Mouse (Mus musculus): ENCODE results near the gene Rabgap1l.

Rabgap1l gene

DNA sequence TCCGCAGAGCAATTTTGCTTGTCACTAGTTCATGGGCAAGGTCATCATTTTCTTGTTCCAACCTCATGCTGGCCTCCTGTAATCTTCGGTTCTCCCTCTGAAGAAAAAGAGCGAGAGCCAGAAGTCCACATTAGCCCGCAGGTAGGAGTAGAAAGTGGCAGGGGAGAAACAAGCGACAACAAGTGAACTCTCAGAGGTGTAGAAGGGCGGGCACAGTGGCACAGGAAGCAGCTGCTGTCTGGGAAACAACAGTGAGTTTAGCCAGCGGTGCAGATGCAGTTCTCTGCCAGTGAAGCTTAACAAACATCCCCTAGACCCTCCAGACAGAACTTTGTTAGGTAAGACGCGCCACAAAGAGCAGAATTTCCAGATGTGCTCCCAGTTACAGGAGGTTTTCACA is 545.5 kb downstream of the Rabgap1l start:
- in situ Hi-C loops (cut with MboI, MseI) = no loop called here

DNA sequence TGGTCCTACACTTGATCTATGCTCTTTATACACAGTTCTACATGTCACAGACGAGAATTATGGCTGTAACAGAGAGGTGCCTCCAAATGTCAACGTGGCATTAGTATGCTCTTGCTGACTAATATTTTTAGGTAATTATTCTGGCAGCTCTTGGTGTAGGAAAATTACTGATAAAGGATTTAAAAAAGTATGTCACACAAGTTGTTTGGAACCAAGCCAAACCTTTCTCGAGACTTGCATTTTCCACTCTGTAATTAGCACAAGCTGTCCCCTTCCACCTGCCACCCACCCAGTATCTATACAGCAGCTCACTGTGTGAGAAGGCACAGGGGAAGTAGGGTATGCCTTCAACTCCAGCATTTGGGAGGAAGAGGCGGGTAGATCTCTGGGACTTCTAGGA is 546.2 kb downstream of the Rabgap1l start:
- in situ Hi-C loops (cut with MboI, MseI) = no loop called here

GRCm38 (mm10) chr1:160245954-160246353 is 547.1 kb downstream of the Rabgap1l start:
- in situ Hi-C loops (cut with MboI, MseI) = no loop called here

- in situ Hi-C loops (cut with MboI, MseI) = no loop called here
Measured at GRCm38 (mm10) chr1:160244689-160245088, 548.3 kb downstream of the Rabgap1l start.

- in situ Hi-C loops (cut with MboI, MseI) = no loop called here
Measured at GRCm38 (mm10) chr1:160240091-160240490, 552.9 kb downstream of the Rabgap1l start.

GRCm38 (mm10) chr1:160238852-160239443 is 554.1 kb downstream of the Rabgap1l start:
- in situ Hi-C loops (cut with MboI, MseI) = no loop called here

- in situ Hi-C loops (cut with MboI, MseI) = no loop called here
Measured at GRCm38 (mm10) chr1:160237981-160238380, 555.0 kb downstream of the Rabgap1l start.

- in situ Hi-C loops (cut with MboI, MseI) = no loop called here
Measured at GRCm38 (mm10) chr1:160233921-160234320, 559.1 kb downstream of the Rabgap1l start.

GRCm38 (mm10) chr1:160232113-160232512 is 560.9 kb downstream of the Rabgap1l start:
- in situ Hi-C loops (cut with MboI, MseI) = no loop called here

GRCm38 (mm10) chr1:160231013-160231412 is 562.0 kb downstream of the Rabgap1l start:
- in situ Hi-C loops (cut with MboI, MseI) = no loop called here

DNA sequence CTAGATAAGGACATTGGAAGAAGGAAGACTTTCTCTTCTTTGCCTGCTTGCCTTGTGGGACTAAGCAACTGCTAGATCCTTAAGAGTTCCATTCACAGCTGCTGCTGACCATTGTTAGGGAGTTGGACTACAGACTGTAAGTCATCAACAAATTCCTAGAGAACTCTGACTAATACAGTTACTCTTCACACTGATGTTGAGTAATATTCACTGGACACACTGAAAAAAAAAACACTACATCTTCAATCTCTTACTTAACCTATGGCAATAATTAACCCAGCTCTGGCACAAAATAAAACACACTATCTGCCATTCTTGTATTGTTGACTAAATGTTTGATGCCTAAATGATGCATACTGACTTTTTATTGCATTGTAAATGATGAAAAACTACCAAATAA is 565.2 kb downstream of the Rabgap1l start:
- in situ Hi-C loops (cut with MboI, MseI) = no loop called here

- in situ Hi-C loops (cut with MboI, MseI) = no loop called here
Measured at GRCm38 (mm10) chr1:160227196-160227595, 565.8 kb downstream of the Rabgap1l start.

DNA sequence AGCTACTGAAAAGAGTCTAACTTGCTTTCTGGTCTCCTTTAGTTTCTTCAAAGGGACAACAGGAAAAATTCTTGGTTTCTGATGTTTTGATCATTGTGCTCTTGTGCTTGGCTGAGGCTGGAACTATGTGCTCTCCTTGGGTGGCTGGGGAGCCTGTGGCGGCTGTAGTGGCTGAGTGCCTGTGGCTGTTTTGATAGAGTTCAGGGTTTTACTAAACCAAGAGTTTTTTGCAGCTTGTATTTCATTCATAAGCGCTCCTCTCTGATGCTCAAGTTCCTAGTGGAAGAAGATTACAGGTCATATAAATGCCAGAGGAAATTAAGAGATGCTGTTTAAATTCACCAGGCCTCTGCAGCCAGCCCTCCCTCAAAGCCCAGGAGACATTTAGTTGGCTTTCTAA is 568.9 kb downstream of the Rabgap1l start:
- in situ Hi-C loops (cut with MboI, MseI) = no loop called here

DNA sequence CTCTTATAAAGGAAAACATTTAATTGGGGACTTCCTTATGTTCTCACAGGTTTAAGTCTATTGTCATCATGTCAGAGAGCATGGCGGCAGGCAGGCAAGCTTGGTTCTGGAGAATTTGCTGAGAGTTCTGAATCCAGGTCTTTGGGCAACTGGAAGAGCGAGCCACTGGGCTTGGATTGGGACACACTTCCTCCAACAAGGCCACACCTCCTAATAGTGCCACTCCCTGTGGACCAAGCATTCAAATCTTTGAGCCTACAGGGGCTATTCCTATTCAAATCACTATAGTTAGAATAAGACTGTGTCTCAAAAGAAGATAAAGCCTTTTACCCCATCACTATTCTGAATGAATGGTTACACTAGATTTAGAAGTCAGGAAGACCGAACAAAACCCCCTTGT is 575.1 kb downstream of the Rabgap1l start:
- in situ Hi-C loops (cut with MboI, MseI) = no loop called here

DNA sequence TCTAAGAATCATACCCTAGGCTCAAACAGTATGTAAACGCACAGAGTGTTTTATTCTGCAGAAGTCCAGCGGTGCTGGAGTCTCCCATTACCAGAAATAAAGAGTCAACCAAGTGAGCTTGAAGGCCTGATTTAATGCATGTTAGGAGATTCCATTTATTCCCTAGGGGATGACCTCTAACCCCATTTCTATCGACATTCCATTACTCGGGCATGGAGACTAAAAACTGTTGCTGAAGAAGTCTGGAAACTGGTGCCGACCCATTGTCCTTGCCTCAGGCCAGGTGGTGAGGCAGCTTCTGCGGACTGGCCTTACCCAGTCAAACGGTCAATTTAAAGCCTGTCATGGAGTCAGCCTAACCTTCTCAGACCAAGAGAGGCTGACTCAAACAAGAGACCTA is 578.8 kb downstream of the Rabgap1l start:
- in situ Hi-C loops (cut with MboI, MseI) = no loop called here

DNA sequence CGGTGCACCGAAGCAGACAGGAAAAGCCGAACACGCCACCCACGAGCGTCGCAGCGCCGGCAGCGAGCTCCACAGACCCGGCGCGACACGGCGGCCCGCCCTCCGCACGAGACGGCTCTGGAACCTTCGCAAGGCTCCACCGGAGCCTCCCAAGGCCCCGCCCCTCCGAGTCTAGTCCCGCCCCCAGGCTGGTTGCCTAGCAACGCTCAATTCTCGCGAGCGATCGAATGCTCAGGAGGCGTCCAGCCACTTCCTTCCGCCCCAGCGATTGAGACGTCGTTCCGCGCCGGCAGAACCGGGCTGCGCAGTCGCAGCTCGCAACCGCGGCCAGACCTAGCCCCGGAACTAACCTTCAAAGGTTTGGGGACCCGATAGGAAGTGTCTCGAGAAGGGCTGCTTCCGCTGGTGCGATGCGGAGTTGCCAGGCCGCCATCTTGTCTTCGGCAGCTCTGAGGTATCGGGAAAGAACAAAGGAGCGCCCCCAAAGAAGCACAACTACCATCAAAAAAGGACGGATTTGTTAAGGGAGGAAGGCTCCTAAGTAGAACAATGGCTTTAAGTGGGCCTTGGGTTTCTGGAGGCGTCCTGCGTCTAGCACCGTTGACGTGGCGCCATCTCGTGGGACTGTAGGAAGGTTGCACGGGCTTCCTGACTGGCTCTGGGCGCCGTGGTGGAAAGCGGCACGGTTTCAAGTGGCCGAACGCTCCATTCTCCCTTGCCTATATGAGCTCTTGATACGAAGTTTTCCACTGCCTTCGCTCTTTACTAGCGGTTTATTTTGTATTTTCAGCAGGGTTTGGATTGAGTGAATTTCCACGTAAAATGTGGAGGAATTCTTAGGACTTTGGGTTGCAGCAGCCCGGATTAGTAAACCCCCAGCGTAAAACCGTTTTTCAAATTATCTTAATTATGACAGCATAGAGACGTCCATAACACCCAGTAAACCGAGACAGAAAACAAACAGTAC is 580.0 kb downstream of the Rabgap1l start, which contains the start of gene Cacybp:
Cacybp (minus strand) TSS at position 173 of the 967 bp plus-strand sequence.
- in situ Hi-C loops (cut with MboI, MseI) = no loop called here

GRCm38 (mm10) chr1:160212123-160212691 is 580.8 kb downstream of the Rabgap1l start:
- in situ Hi-C loops (cut with MboI, MseI) = no loop called here

GRCm38 (mm10) chr1:160211597-160212122 is 581.4 kb downstream of the Rabgap1l start:
- in situ Hi-C loops (cut with MboI, MseI) = no loop called here

GRCm38 (mm10) chr1:160210566-160210965 is 582.4 kb downstream of the Rabgap1l start:
- in situ Hi-C loops (cut with MboI, MseI) = no loop called here

- in situ Hi-C loops (cut with MboI, MseI) = no loop called here
Measured at GRCm38 (mm10) chr1:160209844-160210243, 583.2 kb downstream of the Rabgap1l start.

- in situ Hi-C loops (cut with MboI, MseI) = no loop called here
Measured at GRCm38 (mm10) chr1:160205486-160205885, 587.5 kb downstream of the Rabgap1l start.

DNA sequence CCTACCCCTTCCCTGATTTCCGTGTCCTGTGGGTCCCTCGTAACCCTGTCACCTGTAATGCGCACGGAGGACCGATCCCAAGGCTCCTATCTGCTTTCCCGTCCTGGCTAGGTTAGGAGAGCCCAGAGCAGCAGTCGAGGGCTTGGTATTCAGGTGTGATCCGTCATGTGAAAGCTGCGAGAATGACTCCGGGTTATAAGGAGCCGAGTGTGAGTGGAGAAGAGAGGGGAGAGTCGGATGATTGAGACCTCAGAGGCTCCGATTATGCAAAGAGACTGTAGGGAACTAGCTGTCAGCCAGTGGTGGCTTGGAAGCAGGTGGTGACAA is 597.7 kb downstream of the Rabgap1l start:
- in situ Hi-C loops (cut with MboI, MseI) = no loop called here

Measured in T-helper 2 cell (primary cell).